Mouse (Mus musculus) neural tube, embryonic 15.5 days (tissue): ENCODE results near the gene Zswim3. TPM values are rescaled to one million over a fixed set of nuclear protein-coding genes. Genes with fewer than 3 reads are reported as not detected.

Source experiments
- ATAC-seq: fragments of 200-750 bp; cut with Nextera tagmentation; 2 replicates; pipeline ENCODE4 v1.8.0; 2017; ENCODE audit warnings: mild to moderate bottlenecking, moderate TSS enrichment, moderate library complexity; ENCODE audit not compliant: low FRiP score
- H3K27ac ChIP-seq: fragments of 300-500 bp; sonication (generic); replicated peaks from 2 replicates; pipeline ENCODE4 v1.5.1; 2015; ENCODE audit warnings: mild to moderate bottlenecking, inconsistent platforms
- H3K27me3 ChIP-seq: fragments of 300-500 bp; sonication (generic); replicated peaks from 2 replicates; pipeline ENCODE4 v1.6.1; 2015; ENCODE audit warnings: inconsistent platforms
- H3K36me3 ChIP-seq: fragments of 300-500 bp; sonication (generic); 2 replicates; pipeline ENCODE4 v1.6.1; 2015; ENCODE audit warnings: inconsistent platforms
- H3K4me1 ChIP-seq: fragments of 300-500 bp; sonication (generic); 2 replicates; pipeline ENCODE4 v1.6.1; 2015; ENCODE audit warnings: inconsistent platforms
- H3K4me2 ChIP-seq: fragments of 300-500 bp; sonication (generic); 2 replicates; pipeline ENCODE4 v1.6.1; 2015; ENCODE audit warnings: inconsistent platforms, mild to moderate bottlenecking, moderate library complexity
- H3K4me3 ChIP-seq: fragments of 300-500 bp; sonication (generic); replicated peaks from 2 replicates; pipeline ENCODE4 v1.5.1; 2015; ENCODE audit warnings: mild to moderate bottlenecking, inconsistent platforms
- H3K9ac ChIP-seq: fragments of 300-500 bp; sonication (generic); replicated peaks from 2 replicates; pipeline ENCODE4 v1.6.1; 2015; ENCODE audit warnings: mild to moderate bottlenecking, inconsistent platforms
- H3K9me3 ChIP-seq: fragments of 300-500 bp; sonication (generic); replicated peaks from 2 replicates; pipeline ENCODE4 v1.6.1; 2016; ENCODE audit warnings: inconsistent platforms
- WGBS: fragments of 180-500 bp; shearing (Covaris S2); methylation state at CpG from one replicate; pipeline ENCODE4 v1.1.7; 2015; ENCODE audit warnings: mixed read lengths; 5-methylcytosine and 5-hydroxymethylcytosine counted together
- polyA plus RNA-seq: library from polyadenylated mRNA; unstranded; fragments of >200 nt; fragmentation: Nextera tagmentation; extraction: Ambion mirVana; gene quantifications from 2 replicates; pipeline ENCODE4 v1.2.1, GENCODE M21; 2015

Gene Zswim3
- polyA plus RNA-seq, 1 experiment from 2014 or later = 16.2 TPM

GRCm38 (mm10) chr2:164817703-164818102 is 12.8 kb downstream of the Zswim3 start:
- WGBS = 83% methylated on average over 5 of the region's 5 CpGs
- Histone ChIP-seq H3K27me3 (no peaks in the 10 kb centered on the region), H3K9me3 (no peaks in the 10 kb centered on the region), H3K9ac (no peak overlapping the region; the same call in 1 of the 2 replicates), H3K4me3 (no peak overlapping the region), H3K4me1 (peaks cover 10% of the 10 kb centered on the region), H3K36me3 (peaks cover 34% of the 10 kb centered on the region), H3K27ac (no peak overlapping the region), H3K4me2 (no peak overlapping the region)
- no peak for ATAC-seq

GRCm38 (mm10) chr2:164821060-164821459 is 16.2 kb downstream of the Zswim3 start:
- ATAC-seq = no peak
- 86% methylated on average over 6 of the region's 6 CpGs for WGBS

GRCm38 (mm10) chr2:164822636-164823165 is 17.8 kb downstream of the Zswim3 start, which contains the start of gene Zswim1:
Gene Zswim1 (plus strand): TSS chr2:164822686.
- no peaks in the 10 kb centered on the region for H3K9me3 ChIP-seq
- peaks cover 54% of the 10 kb centered on the region for H3K36me3 ChIP-seq
- peak within 1 kb of the TSS; percentile 82 for H3K9ac ChIP-seq
- H3K27me3 ChIP-seq = no peaks in the 10 kb centered on the region
- WGBS = under 1% methylated on average over 32 of the region's 32 CpGs
- ATAC-seq = peak; percentile 99
- peak within 1 kb of the TSS; percentile 61 for H3K4me2 ChIP-seq
- peaks cover 35% of the 10 kb centered on the region for H3K4me1 ChIP-seq
- peak within 1 kb of the TSS; percentile 77 for H3K4me3 ChIP-seq
- H3K27ac ChIP-seq = peak within 1 kb of the TSS; percentile 96

More at GRCm38 (mm10) chr2:164821060-164821459, 16.2 kb downstream of the Zswim3 start:
- no peak overlapping the region for H3K4me3 ChIP-seq
- no peak overlapping the region for H3K4me2 ChIP-seq
- peaks cover 37% of the 10 kb centered on the region for H3K36me3 ChIP-seq
- no peak overlapping the region for H3K27ac ChIP-seq
- no peak overlapping the region for H3K9ac ChIP-seq
- H3K9me3 ChIP-seq = no peaks in the 10 kb centered on the region
- peaks cover 26% of the 10 kb centered on the region for H3K4me1 ChIP-seq
- no peaks in the 10 kb centered on the region for H3K27me3 ChIP-seq

GRCm38 (mm10) chr2:164823181-164823585 is 18.3 kb downstream of the Zswim3 start:
- peak overlapping the region; percentile 77 for H3K4me3 ChIP-seq
- H3K4me2 ChIP-seq = peak overlapping the region; percentile 61
- WGBS = under 1% methylated on average over 10 of the region's 10 CpGs
- no peaks in the 10 kb centered on the region for H3K9me3 ChIP-seq
- H3K9ac ChIP-seq = peak overlapping the region; percentile 82
- peak overlapping the region; percentile 96 for H3K27ac ChIP-seq
- peaks cover 37% of the 10 kb centered on the region for H3K4me1 ChIP-seq
- peaks cover 57% of the 10 kb centered on the region for H3K36me3 ChIP-seq
- peak; percentile 82 for ATAC-seq
- no peaks in the 10 kb centered on the region for H3K27me3 ChIP-seq

GRCm38 (mm10) chr2:164823969-164824368 is 19.1 kb downstream of the Zswim3 start:
- no peak overlapping the region; the same call in 1 of the 2 replicates for H3K4me3 ChIP-seq

GRCm38 (mm10) chr2:164825521-164825920 is 20.6 kb downstream of the Zswim3 start:
- H3K4me3 ChIP-seq = no peak overlapping the region
- no peak for ATAC-seq
- H3K4me2 ChIP-seq = no peak overlapping the region
- H3K4me1 ChIP-seq = peaks cover 37% of the 10 kb centered on the region
- 96% methylated on average over 17 of the region's 17 CpGs for WGBS
- H3K9ac ChIP-seq = no peak overlapping the region
- H3K9me3 ChIP-seq = no peaks in the 10 kb centered on the region
- H3K27me3 ChIP-seq = no peaks in the 10 kb centered on the region
- H3K36me3 ChIP-seq = peaks cover 63% of the 10 kb centered on the region
- H3K27ac ChIP-seq = no peak overlapping the region

More at GRCm38 (mm10) chr2:164823969-164824368, 19.1 kb downstream of the Zswim3 start:
- Histone ChIP-seq H3K27me3 (no peaks in the 10 kb centered on the region), H3K9me3 (no peaks in the 10 kb centered on the region), H3K4me1 (peaks cover 37% of the 10 kb centered on the region), H3K27ac (no peak overlapping the region), H3K9ac (no peak overlapping the region), H3K4me2 (peak overlapping the region; percentile 61), H3K36me3 (peaks cover 65% of the 10 kb centered on the region)
- ATAC-seq = no peak
- 92% methylated on average over 4 of the region's 4 CpGs for WGBS

- no peaks in the 10 kb centered on the region for H3K9me3 ChIP-seq
- no peak for ATAC-seq
- H3K4me3 ChIP-seq = no peak overlapping the region
- H3K36me3 ChIP-seq = peaks cover 46% of the 10 kb centered on the region
- H3K9ac ChIP-seq = no peak overlapping the region
- no peak overlapping the region for H3K27ac ChIP-seq
- no peak overlapping the region for H3K4me2 ChIP-seq
- H3K4me1 ChIP-seq = peaks cover 31% of the 10 kb centered on the region
- H3K27me3 ChIP-seq = no peaks in the 10 kb centered on the region
- 89% methylated on average over 16 of the region's 16 CpGs for WGBS
Observed at GRCm38 (mm10) chr2:164827146-164827850, 22.4 kb downstream of the Zswim3 start.

GRCm38 (mm10) chr2:164828437-164828836 is 23.5 kb downstream of the Zswim3 start, which contains the start of gene Spata25:
Gene Spata25 (minus strand): TSS chr2:164828537.
- H3K9ac ChIP-seq = no peak within 1 kb of the TSS
- H3K27me3 ChIP-seq = no peaks in the 10 kb centered on the region
- no peaks in the 10 kb centered on the region for H3K9me3 ChIP-seq
- 95% methylated on average over 6 of the region's 6 CpGs for WGBS
- no peak within 1 kb of the TSS for H3K27ac ChIP-seq
- no peak within 1 kb of the TSS for H3K4me3 ChIP-seq
- peaks cover 46% of the 10 kb centered on the region for H3K36me3 ChIP-seq
- no peak for ATAC-seq
- no peak within 1 kb of the TSS for H3K4me2 ChIP-seq
- peaks cover 34% of the 10 kb centered on the region for H3K4me1 ChIP-seq

- Histone ChIP-seq H3K4me1 (peaks cover 29% of the 10 kb centered on the region), H3K4me2 (no peak overlapping the region), H3K27me3 (no peaks in the 10 kb centered on the region), H3K4me3 (no peak overlapping the region), H3K9me3 (no peaks in the 10 kb centered on the region), H3K36me3 (peaks cover 46% of the 10 kb centered on the region), H3K9ac (no peak overlapping the region), H3K27ac (no peak overlapping the region)
- no peak for ATAC-seq
- 92% methylated on average over 1 of the region's 1 CpGs for WGBS
Observed at GRCm38 (mm10) chr2:164829090-164829489, 24.2 kb downstream of the Zswim3 start.

GRCm38 (mm10) chr2:164831029-164831428 is 26.1 kb downstream of the Zswim3 start:
- ATAC-seq = no peak
- H3K36me3 ChIP-seq = peaks cover 31% of the 10 kb centered on the region
- 91% methylated on average over 10 of the region's 10 CpGs for WGBS
- H3K4me1 ChIP-seq = peaks cover 37% of the 10 kb centered on the region
- no peaks in the 10 kb centered on the region for H3K27me3 ChIP-seq
- H3K27ac ChIP-seq = no peak overlapping the region
- no peak overlapping the region for H3K9ac ChIP-seq
- no peak overlapping the region for H3K4me3 ChIP-seq
- H3K9me3 ChIP-seq = no peaks in the 10 kb centered on the region
- H3K4me2 ChIP-seq = no peak overlapping the region

- WGBS = 57% methylated on average over 16 of the region's 16 CpGs
Observed at GRCm38 (mm10) chr2:164832032-164832747, 27.3 kb downstream of the Zswim3 start.

More at GRCm38 (mm10) chr2:164832032-164832747, 27.3 kb downstream of the Zswim3 start:
- Histone ChIP-seq H3K9ac (peak overlapping the region; percentile 78), H3K9me3 (no peaks in the 10 kb centered on the region), H3K4me3 (peak overlapping the region; percentile 78), H3K4me1 (peaks cover 32% of the 10 kb centered on the region), H3K27me3 (no peaks in the 10 kb centered on the region), H3K36me3 (peaks cover 22% of the 10 kb centered on the region; the same call in 1 of the 2 replicates), H3K4me2 (peak overlapping the region; percentile 93), H3K27ac (peak overlapping the region; percentile 85)
- ATAC-seq = peak; percentile 9; the same call in 1 of the 2 replicates
